Mouse (Mus musculus) E14TG2a.4 (cell line): ENCODE measurements around the gene Prokr1.

Experiments used
- CTCF ChIP-seq: conservative IDR thresholded peaks from 2 replicates; pipeline ENCODE4 v1.5.1; 2014; ENCODE audit warnings: low read length
- POU5F1 ChIP-seq: IDR thresholded peaks from 2 replicates; pipeline ENCODE4 v1.6.1; 2014; ENCODE audit warnings: low read length, borderline replicate concordance

- TF ChIP-seq CTCF (no peak), POU5F1 (no peak)
These were observed 9.0 kb downstream of the Prokr1 start for GRCm38 (mm10) chr6:87581581-87581980.
